Mouse (Mus musculus): ENCODE data around the gene Izumo1r. TPM values are rescaled to one million over a fixed set of nuclear protein-coding genes. Genes with fewer than 3 reads are reported as not detected.

Gene Izumo1r
- polyA plus RNA-seq (2012; rRNA removed), result not detected in 2 replicates

DNA sequence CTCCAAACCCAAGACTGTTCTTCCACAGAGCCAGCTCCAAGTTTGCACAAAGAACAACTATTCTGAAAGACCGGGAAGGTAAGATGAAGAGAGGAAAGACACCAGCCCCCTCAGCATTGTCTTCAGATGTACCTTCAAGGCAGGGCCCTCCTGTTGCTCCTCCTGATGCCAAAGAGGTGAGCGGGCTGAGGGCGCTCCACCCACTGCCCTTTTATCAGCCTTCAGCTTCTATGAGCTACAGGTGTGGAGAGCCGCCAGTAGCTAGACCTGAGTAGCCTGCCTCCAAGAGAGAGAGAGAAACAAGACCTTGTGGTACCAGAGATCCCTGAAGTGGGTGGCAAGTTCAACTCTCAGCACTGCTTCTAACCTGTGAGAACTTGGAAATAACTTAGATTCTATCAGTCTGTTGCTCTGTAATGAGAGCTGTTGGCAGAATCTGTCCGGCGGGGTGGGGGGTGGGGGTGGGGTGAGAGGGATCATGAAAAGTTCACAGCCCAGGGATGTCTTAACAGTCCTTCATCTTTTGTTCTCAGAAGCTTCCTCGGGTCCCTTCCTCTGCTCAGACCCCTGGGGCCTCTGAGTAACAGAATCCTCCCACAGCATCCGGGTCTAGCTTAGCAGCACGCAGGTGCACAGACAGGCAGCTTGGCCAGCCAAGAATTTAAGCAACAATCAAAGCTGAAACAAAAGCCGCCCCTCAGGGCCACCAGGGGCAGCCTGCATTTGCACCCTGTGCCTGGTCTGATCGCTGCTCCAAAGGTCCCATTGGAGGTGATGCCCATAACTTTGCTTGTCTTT is at the start of gene Izumo1r:
Izumo1r (minus strand) TSS at position 369 of the 798 bp plus-strand sequence.
- Histone ChIP-seq H3K4me3 (replicated peaks; ENCODE audit: insufficient read depth, low read depth, low read length) (no peak within 1 kb of the TSS), H3K27ac (ENCODE audit: insufficient read depth, low read length) (no peak within 1 kb of the TSS), H3K27me3 (ENCODE audit: control insufficient read depth, insufficient read depth, low read length) (no peaks in the 10 kb centered on the region), H3K4me1 (ENCODE audit: control insufficient read depth, insufficient read depth, low read length) (no peaks in the 10 kb centered on the region)
- no peak for DNase-seq
- 44% methylated on average over 11 of the region's 11 CpGs for WGBS
- TF ChIP-seq POLR2A (IDR thresholded peaks at IDR 0.05; ENCODE audit: borderline replicate concordance, insufficient read depth, low read length) (no peak), CTCF (IDR thresholded peaks at IDR 0.05; ENCODE audit: borderline replicate concordance, insufficient read depth, low read depth, low read length) (no peak)

DNA sequence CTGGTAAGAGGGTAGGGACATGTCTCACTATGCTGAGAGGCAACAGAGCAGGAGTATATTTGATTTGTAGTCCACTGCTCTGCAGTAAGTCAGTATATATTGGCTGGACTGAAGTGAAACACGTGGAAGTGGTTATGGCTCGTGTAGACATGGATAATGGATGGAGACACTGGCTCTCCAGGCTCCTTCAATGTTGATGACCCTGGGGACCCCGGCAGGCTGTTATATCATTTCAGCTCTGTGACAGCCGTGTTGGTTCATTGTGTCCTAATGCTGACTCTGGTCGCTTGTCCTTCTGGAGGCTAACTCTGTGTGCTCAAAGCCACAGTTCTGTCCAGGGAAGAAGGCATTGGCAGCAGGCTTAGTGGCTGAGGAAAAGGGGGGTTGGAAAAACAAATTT is 47.3 kb upstream of the Izumo1r start:
- H3K27me3 ChIP-seq (ENCODE audit: control insufficient read depth, insufficient read depth, low read length), result no peaks in the 10 kb centered on the region
- WGBS, result 50% methylated on average over 5 of the region's 5 CpGs
- no peaks in the 10 kb centered on the region for H3K4me1 ChIP-seq (ENCODE audit: control insufficient read depth, insufficient read depth, low read length)
- H3K4me3 ChIP-seq (replicated peaks; ENCODE audit: insufficient read depth, low read depth, low read length), result no peak overlapping the region
- no peak overlapping the region for H3K27ac ChIP-seq (ENCODE audit: insufficient read depth, low read length)
- DNase-seq, result no peak
- TF ChIP-seq POLR2A (IDR thresholded peaks at IDR 0.05; ENCODE audit: borderline replicate concordance, insufficient read depth, low read length) (no peak), CTCF (IDR thresholded peaks at IDR 0.05; ENCODE audit: borderline replicate concordance, insufficient read depth, low read depth, low read length) (no peak)

GRCm38 (mm10) chr9:14948843-14949242 is 45.1 kb upstream of the Izumo1r start:
- H3K27ac ChIP-seq (ENCODE audit: insufficient read depth, low read length), result no peak overlapping the region
- no peaks in the 10 kb centered on the region for H3K4me1 ChIP-seq (ENCODE audit: control insufficient read depth, insufficient read depth, low read length)
- H3K4me3 ChIP-seq (replicated peaks; ENCODE audit: insufficient read depth, low read depth, low read length), result no peak overlapping the region
- 74% methylated on average over 5 of the region's 5 CpGs for WGBS
- TF ChIP-seq POLR2A (IDR thresholded peaks at IDR 0.05; ENCODE audit: borderline replicate concordance, insufficient read depth, low read length), result no peak
- no peak for TF ChIP-seq CTCF (IDR thresholded peaks at IDR 0.05; ENCODE audit: borderline replicate concordance, insufficient read depth, low read depth, low read length)
- no peaks in the 10 kb centered on the region for H3K27me3 ChIP-seq (ENCODE audit: control insufficient read depth, insufficient read depth, low read length)
- DNase-seq, result no peak

GRCm38 (mm10) chr9:14946677-14947076 is 42.9 kb upstream of the Izumo1r start:
- H3K27ac ChIP-seq (ENCODE audit: insufficient read depth, low read length), result no peak overlapping the region
- no peak for DNase-seq
- H3K4me1 ChIP-seq (ENCODE audit: control insufficient read depth, insufficient read depth, low read length), result no peaks in the 10 kb centered on the region
- WGBS, result 67% methylated on average over 4 of the region's 4 CpGs
- no peaks in the 10 kb centered on the region for H3K27me3 ChIP-seq (ENCODE audit: control insufficient read depth, insufficient read depth, low read length)
- no peak overlapping the region for H3K4me3 ChIP-seq (replicated peaks; ENCODE audit: insufficient read depth, low read depth, low read length)
- TF ChIP-seq CTCF (IDR thresholded peaks at IDR 0.05; ENCODE audit: borderline replicate concordance, insufficient read depth, low read depth, low read length) (no peak), POLR2A (IDR thresholded peaks at IDR 0.05; ENCODE audit: borderline replicate concordance, insufficient read depth, low read length) (no peak)

DNA sequence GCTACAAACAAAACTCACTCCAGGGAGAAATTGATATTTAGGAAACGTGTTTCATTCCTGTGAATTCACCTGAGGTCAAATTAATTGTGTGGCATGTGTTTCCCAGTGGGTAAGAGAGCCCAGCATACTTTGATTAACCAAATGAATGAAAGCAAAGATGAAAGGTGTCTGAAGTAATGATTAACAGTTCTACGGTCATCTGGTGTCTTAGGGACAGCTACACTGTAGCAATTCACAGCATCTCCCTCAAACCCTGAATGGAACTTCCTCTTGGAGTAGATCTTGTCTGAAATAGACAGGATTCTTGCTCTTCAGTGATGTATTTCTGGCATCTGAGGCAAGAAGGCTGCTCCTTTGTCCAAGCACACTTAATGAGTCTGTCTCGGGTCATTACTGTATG is 42.2 kb upstream of the Izumo1r start:
- DNase-seq, result no peak
- Histone ChIP-seq H3K4me1 (ENCODE audit: control insufficient read depth, insufficient read depth, low read length) (no peaks in the 10 kb centered on the region), H3K27me3 (ENCODE audit: control insufficient read depth, insufficient read depth, low read length) (no peaks in the 10 kb centered on the region), H3K27ac (ENCODE audit: insufficient read depth, low read length) (no peak overlapping the region), H3K4me3 (replicated peaks; ENCODE audit: insufficient read depth, low read depth, low read length) (no peak overlapping the region)
- TF ChIP-seq CTCF (IDR thresholded peaks at IDR 0.05; ENCODE audit: borderline replicate concordance, insufficient read depth, low read depth, low read length) (no peak), POLR2A (IDR thresholded peaks at IDR 0.05; ENCODE audit: borderline replicate concordance, insufficient read depth, low read length) (no peak)
- 26% methylated on average over 3 of the region's 3 CpGs for WGBS

- Histone ChIP-seq H3K4me1 (ENCODE audit: control insufficient read depth, insufficient read depth, low read length) (no peaks in the 10 kb centered on the region), H3K27me3 (ENCODE audit: control insufficient read depth, insufficient read depth, low read length) (no peaks in the 10 kb centered on the region), H3K27ac (ENCODE audit: insufficient read depth, low read length) (no peak overlapping the region), H3K4me3 (replicated peaks; ENCODE audit: insufficient read depth, low read depth, low read length) (no peak overlapping the region)
- TF ChIP-seq CTCF (IDR thresholded peaks at IDR 0.05; ENCODE audit: borderline replicate concordance, insufficient read depth, low read depth, low read length) (no peak), POLR2A (IDR thresholded peaks at IDR 0.05; ENCODE audit: borderline replicate concordance, insufficient read depth, low read length) (no peak)
- WGBS, result 47% methylated on average over 3 of the region's 3 CpGs
- DNase-seq, result no peak
Measured at GRCm38 (mm10) chr9:14942143-14942720, 38.5 kb upstream of the Izumo1r start.

- TF ChIP-seq POLR2A (IDR thresholded peaks at IDR 0.05; ENCODE audit: borderline replicate concordance, insufficient read depth, low read length) (no peak), CTCF (IDR thresholded peaks at IDR 0.05; ENCODE audit: borderline replicate concordance, insufficient read depth, low read depth, low read length) (no peak)
- Histone ChIP-seq H3K4me1 (ENCODE audit: control insufficient read depth, insufficient read depth, low read length) (no peaks in the 10 kb centered on the region), H3K4me3 (replicated peaks; ENCODE audit: insufficient read depth, low read depth, low read length) (no peak overlapping the region), H3K27ac (ENCODE audit: insufficient read depth, low read length) (no peak overlapping the region), H3K27me3 (ENCODE audit: control insufficient read depth, insufficient read depth, low read length) (no peaks in the 10 kb centered on the region)
- DNase-seq, result no peak
- WGBS, result 82% methylated on average over 3 of the region's 3 CpGs
Measured at GRCm38 (mm10) chr9:14939610-14940009, 35.9 kb upstream of the Izumo1r start.

DNA sequence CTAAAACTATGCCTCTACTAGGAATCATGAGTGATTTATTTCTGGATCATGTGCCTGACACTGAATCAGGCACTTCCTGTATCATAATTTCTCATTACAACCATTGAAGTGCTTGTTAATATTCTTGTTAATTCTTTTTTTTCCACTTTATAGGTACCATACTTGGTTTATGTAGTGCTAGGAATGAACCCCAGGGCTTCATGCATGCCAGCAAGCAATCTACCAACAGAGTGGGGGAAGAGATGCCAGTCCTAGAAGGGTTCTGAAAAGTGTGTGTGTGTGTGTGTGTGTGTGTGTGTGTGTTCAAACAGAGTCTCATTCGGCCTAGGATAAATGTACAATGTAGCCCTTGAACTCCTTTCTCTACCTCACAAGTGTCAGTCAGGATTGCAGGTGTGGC is 33.6 kb upstream of the Izumo1r start:
- Histone ChIP-seq H3K27ac (ENCODE audit: insufficient read depth, low read length) (no peak overlapping the region), H3K27me3 (ENCODE audit: control insufficient read depth, insufficient read depth, low read length) (no peaks in the 10 kb centered on the region), H3K4me1 (ENCODE audit: control insufficient read depth, insufficient read depth, low read length) (no peaks in the 10 kb centered on the region), H3K4me3 (replicated peaks; ENCODE audit: insufficient read depth, low read depth, low read length) (no peak overlapping the region)
- WGBS, result 87% methylated on average over 1 of the region's 1 CpGs
- TF ChIP-seq POLR2A (IDR thresholded peaks at IDR 0.05; ENCODE audit: borderline replicate concordance, insufficient read depth, low read length), result no peak
- TF ChIP-seq CTCF (IDR thresholded peaks at IDR 0.05; ENCODE audit: borderline replicate concordance, insufficient read depth, low read depth, low read length), result no peak
- no peak for DNase-seq
